Mouse (Mus musculus): Measurements from ENCODE around the gene Erich3. TPM values are rescaled to one million over a fixed set of nuclear protein-coding genes. Genes with fewer than 3 reads are reported as not detected.

Gene Erich3
- total and polyA plus RNA-seq, 3 experiments = 0.11 TPM; not detected in 2

GRCm38 (mm10) chr3:154646638-154647442 is 16.8 kb upstream of the Erich3 start:
- no peak for ATAC-seq (ENCODE audit: extremely low read depth, insufficient number of reproducible peaks, low FRiP score, poor library complexity, severe bottlenecking)
- no peak overlapping the region for H3K4me3 ChIP-seq (ENCODE audit: low read depth, low read length)
- no peaks in the 10 kb centered on the region for H3K9me3 ChIP-seq (replicated peaks)
- H3K4me1 ChIP-seq (ENCODE audit: insufficient read depth, low read depth, low read length) = no peaks in the 10 kb centered on the region
- no peak for DNase-seq (ENCODE audit: low spot score)
- TF ChIP-seq GATA1 (IDR thresholded peaks at IDR 0.05; ENCODE audit: borderline replicate concordance, low read length) = no peak
- no peak for TF ChIP-seq GATA2 (IDR thresholded peaks at IDR 0.05; ENCODE audit: borderline replicate concordance, low read depth, low read length)
- no peak for TF ChIP-seq POLR2AphosphoS5 (IDR thresholded peaks at IDR 0.05; ENCODE audit: insufficient replicate concordance, low read depth, low read length)
- no peak for TF ChIP-seq CTCF (IDR thresholded peaks at IDR 0.05; ENCODE audit: low read depth, low read length)
- TF ChIP-seq TAL1 (conservative IDR thresholded peaks at IDR 0.05; ENCODE audit: low read depth, low read length) = no peak
- no peaks in the 10 kb centered on the region for H3K27me3 ChIP-seq (ENCODE audit: insufficient read depth, low read length)
- no peaks in the 10 kb centered on the region for H3K36me3 ChIP-seq (replicated peaks)

DNA sequence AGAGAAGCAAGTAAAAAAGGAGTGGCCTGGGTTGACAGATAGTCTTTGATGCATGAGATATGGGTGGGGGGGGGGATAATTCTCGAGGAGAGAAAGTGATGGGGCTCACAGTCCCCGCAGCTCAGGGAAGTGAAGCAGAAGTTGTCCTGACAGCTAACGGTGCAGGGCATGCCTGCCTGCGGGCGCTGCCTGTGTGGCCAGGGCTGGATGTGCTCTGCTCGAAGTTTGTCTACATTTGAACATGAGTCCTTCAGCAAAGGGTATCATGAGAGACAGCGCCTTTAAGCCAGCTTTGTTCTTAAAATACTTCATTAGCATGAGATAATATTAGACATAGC is 16.2 kb upstream of the Erich3 start:
- peaks cover 4% of the 10 kb centered on the region for H3K9me3 ChIP-seq (replicated peaks)
- no peaks in the 10 kb centered on the region for H3K36me3 ChIP-seq (replicated peaks)
- no peak overlapping the region for H3K4me3 ChIP-seq (ENCODE audit: low read depth, low read length)
- no peaks in the 10 kb centered on the region for H3K4me1 ChIP-seq (ENCODE audit: insufficient read depth, low read depth, low read length)
- DNase-seq (ENCODE audit: low spot score) (no peak), ATAC-seq (ENCODE audit: extremely low read depth, insufficient number of reproducible peaks, low FRiP score, poor library complexity, severe bottlenecking) (no peak)
- TF ChIP-seq TAL1 (conservative IDR thresholded peaks at IDR 0.05; ENCODE audit: low read depth, low read length) = no peak
- TF ChIP-seq CTCF (IDR thresholded peaks at IDR 0.05; ENCODE audit: low read depth, low read length) = no peak
- no peak for TF ChIP-seq GATA1 (IDR thresholded peaks at IDR 0.05; ENCODE audit: borderline replicate concordance, low read length)
- TF ChIP-seq GATA2 (IDR thresholded peaks at IDR 0.05; ENCODE audit: borderline replicate concordance, low read depth, low read length) = no peak
- TF ChIP-seq POLR2AphosphoS5 (IDR thresholded peaks at IDR 0.05; ENCODE audit: insufficient replicate concordance, low read depth, low read length) = no peak
- no peaks in the 10 kb centered on the region for H3K27me3 ChIP-seq (ENCODE audit: insufficient read depth, low read length)

DNA sequence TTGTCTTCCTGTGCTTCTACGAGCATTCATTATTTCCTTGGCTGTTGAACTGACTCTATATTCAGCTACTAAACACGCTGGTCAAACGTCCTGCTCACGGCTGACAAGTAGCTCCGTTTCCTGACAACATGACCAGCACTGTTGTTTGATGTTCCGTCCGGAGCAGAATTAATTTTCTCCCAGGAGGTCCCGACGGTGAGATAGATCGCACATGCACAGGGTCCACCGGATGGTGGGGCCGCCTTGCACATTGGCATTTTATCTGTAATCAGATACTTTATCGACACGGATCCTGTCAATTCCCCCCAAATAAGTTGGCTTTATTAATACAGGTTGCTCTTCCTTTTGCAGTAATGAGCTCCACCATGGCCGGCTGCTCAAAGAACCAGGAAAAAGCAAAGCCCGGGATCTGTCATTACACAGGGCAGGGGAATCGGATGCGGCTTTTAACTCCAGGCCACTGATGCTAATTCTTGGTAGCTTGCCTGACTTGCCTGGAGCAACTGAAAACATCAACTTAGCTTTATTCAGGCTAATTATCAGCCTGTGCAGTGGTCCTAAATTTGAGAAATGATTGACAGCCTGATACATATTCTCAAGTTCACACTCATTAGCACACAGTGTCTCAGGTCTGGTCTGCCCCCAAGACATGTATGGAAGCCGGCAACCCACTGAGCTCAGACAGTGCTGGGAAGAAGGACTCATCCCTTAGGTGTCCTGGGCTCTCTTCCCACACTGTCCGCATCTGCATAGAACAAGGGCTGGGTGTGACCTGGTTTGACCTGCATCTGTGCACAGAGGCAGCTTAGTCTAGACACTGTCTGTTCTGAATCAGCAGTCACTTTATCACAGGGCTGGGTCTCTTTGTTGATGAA is 14.0 kb upstream of the Erich3 start:
- Histone ChIP-seq H3K27me3 (ENCODE audit: insufficient read depth, low read length) (no peaks in the 10 kb centered on the region), H3K4me1 (ENCODE audit: insufficient read depth, low read depth, low read length) (no peaks in the 10 kb centered on the region), H3K4me3 (ENCODE audit: low read depth, low read length) (no peak overlapping the region), H3K36me3 (replicated peaks) (no peaks in the 10 kb centered on the region), H3K9me3 (replicated peaks) (peaks cover 16% of the 10 kb centered on the region)
- TF ChIP-seq GATA1 (IDR thresholded peaks at IDR 0.05; ENCODE audit: borderline replicate concordance, low read length) (no peak), GATA2 (IDR thresholded peaks at IDR 0.05; ENCODE audit: borderline replicate concordance, low read depth, low read length) (no peak), POLR2AphosphoS5 (IDR thresholded peaks at IDR 0.05; ENCODE audit: insufficient replicate concordance, low read depth, low read length) (no peak), TAL1 (conservative IDR thresholded peaks at IDR 0.05; ENCODE audit: low read depth, low read length) (no peak)
- ATAC-seq (ENCODE audit: extremely low read depth, insufficient number of reproducible peaks, low FRiP score, poor library complexity, severe bottlenecking) (no peak), DNase-seq (ENCODE audit: low spot score) (no peak)

DNA sequence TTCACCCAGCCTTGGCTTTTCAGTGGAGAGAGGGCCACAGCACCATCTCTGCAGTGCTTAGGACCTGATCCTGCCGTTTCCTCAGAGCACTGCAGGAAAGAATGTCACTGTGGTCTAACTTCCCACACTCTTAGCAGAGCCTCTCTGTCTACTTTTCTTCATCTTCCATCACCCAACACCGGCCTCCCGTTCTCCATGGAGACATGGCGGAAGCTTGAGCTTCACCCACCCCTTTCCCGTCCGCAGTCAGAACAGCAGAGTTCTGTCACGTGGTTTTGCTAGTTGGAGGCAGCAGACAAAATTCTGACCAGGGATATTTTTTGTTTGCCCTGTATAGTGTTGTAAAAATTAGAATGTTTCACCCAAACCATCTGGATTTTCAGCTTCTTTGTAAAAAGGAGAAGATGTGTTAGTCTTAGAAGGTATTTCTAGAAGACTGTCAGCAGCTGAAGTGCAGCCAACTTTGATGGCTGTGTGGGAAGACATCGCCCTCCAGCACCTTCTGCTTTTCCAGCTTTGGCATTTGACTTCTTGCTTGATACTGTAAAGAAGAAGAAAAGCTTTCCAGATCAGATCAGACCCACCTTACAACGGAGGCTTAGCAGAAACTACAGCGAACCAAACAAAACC is 12.4 kb upstream of the Erich3 start:
- no peaks in the 10 kb centered on the region for H3K4me1 ChIP-seq (ENCODE audit: insufficient read depth, low read depth, low read length)
- TF ChIP-seq GATA1 (IDR thresholded peaks at IDR 0.05; ENCODE audit: borderline replicate concordance, low read length) = no peak
- no peak for TF ChIP-seq TAL1 (conservative IDR thresholded peaks at IDR 0.05; ENCODE audit: low read depth, low read length)
- TF ChIP-seq POLR2AphosphoS5 (IDR thresholded peaks at IDR 0.05; ENCODE audit: insufficient replicate concordance, low read depth, low read length) = no peak
- TF ChIP-seq CTCF (IDR thresholded peaks at IDR 0.05; ENCODE audit: low read depth, low read length) = no peak
- TF ChIP-seq GATA2 (IDR thresholded peaks at IDR 0.05; ENCODE audit: borderline replicate concordance, low read depth, low read length) = no peak
- no peak for ATAC-seq (ENCODE audit: extremely low read depth, insufficient number of reproducible peaks, low FRiP score, poor library complexity, severe bottlenecking)

GRCm38 (mm10) chr3:154652581-154653420 is 10.9 kb upstream of the Erich3 start:
- no peaks in the 10 kb centered on the region for H3K36me3 ChIP-seq (replicated peaks)
- H3K27me3 ChIP-seq (ENCODE audit: insufficient read depth, low read length) = no peaks in the 10 kb centered on the region
- no peak overlapping the region for H3K4me3 ChIP-seq (ENCODE audit: low read depth, low read length)
- no peak for TF ChIP-seq GATA2 (IDR thresholded peaks at IDR 0.05; ENCODE audit: borderline replicate concordance, low read depth, low read length)
- TF ChIP-seq POLR2AphosphoS5 (IDR thresholded peaks at IDR 0.05; ENCODE audit: insufficient replicate concordance, low read depth, low read length) = no peak
- no peak for TF ChIP-seq CTCF (IDR thresholded peaks at IDR 0.05; ENCODE audit: low read depth, low read length)
- DNase-seq (ENCODE audit: low spot score) (no peak), ATAC-seq (ENCODE audit: extremely low read depth, insufficient number of reproducible peaks, low FRiP score, poor library complexity, severe bottlenecking) (no peak)
- H3K4me1 ChIP-seq (ENCODE audit: insufficient read depth, low read depth, low read length) = no peaks in the 10 kb centered on the region
- peaks cover 38% of the 10 kb centered on the region for H3K9me3 ChIP-seq (replicated peaks)

More for the DNA sequence above, 12.4 kb upstream of the Erich3 start:
- Histone ChIP-seq H3K27me3 (ENCODE audit: insufficient read depth, low read length) (no peaks in the 10 kb centered on the region), H3K36me3 (replicated peaks) (no peaks in the 10 kb centered on the region), H3K9me3 (replicated peaks) (peaks cover 24% of the 10 kb centered on the region), H3K4me3 (ENCODE audit: low read depth, low read length) (no peak overlapping the region)
- no peak for DNase-seq (ENCODE audit: low spot score)
